Mouse (Mus musculus) retina, adult 2 months (tissue): ENCODE measurements at regions not wholly inside any gene's neighbourhood (a gene's known extent, or its start where the extent isn't known, plus 50 kb on each side); places are given as distances from the start of the nearest gene placed in this dataset.

ENCODE experiments used
- DNase-seq: peaks from one replicate; pipeline ENCODE4 v3.0.0-alpha.2; 2012; ENCODE audit warnings: low read depth, low spot score

- no peak for DNase-seq
These were observed 211.7 kb upstream of the Onecut1 start for GRCm38 (mm10) chr9:74650036-74650435.

GRCm38 (mm10) chr9:74655956-74656355, 205.8 kb upstream of the Onecut1 start:
- no peak for DNase-seq

DNA sequence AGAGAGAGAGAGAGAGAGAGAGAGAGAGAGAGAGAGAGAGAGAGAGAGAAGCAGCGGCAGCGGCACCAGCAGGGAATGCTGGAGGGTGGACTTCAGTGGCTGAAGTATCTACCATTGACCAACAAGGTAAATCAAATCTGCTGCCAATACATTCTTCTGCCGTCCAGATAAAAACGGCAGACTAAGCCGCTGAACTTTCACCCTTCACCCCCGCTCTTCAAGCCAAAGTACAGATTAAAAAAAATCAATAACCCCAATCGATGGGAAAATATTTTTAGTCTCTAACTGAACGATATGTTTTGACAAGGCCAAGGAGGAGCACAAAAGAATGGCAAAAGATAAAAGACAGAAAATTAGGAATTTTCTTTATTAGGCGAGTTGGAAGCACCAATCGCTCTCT, 205.3 kb upstream of the Onecut1 start:
- no peak for DNase-seq

GRCm38 (mm10) chr9:74671356-74671952, 190.3 kb upstream of the Onecut1 start:
- no peak for DNase-seq

GRCm38 (mm10) chr9:74672261-74672660, 189.5 kb upstream of the Onecut1 start:
- DNase-seq = no peak

DNA sequence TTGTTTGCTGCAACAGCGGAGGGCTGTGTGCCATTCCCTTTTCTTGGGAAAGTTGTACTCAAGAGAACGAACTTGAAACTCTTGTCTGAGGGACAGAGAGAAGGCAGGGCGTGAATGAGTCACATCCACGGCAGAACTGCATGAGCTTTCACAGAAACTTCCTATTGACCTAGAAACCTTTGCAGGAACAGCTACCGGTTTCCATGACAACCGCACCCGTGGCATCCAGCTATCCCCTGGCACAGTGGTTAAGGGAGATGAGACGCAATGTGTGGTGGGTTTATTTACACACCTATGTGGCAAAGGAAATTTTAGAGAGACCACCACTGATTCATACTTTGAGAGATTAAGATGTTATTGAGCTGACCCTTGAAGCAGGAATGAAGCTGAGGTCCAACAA, 163.5 kb upstream of the Onecut1 start:
- no peak for DNase-seq

DNA sequence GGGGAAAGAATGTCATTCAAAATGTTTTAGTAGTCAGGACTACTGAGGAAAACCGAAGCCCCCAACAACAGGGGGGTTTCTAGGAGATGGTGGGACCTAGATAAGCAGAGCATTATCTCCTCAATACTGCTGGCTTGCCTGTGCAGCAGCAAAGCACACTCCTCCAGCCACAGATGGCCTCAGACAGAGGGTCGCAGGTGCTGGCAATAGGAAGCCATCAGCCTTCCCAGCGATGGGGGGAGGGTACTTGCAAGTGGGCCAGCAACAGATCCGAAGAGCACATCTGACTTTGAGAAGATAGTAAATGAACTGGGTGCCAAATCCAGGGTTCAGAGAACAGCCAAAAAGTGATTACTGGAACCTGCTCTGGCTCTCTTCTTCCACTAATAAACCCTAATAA, 156.0 kb upstream of the Onecut1 start:
- DNase-seq = no peak

- DNase-seq = no peak
These were observed 154.1 kb upstream of the Onecut1 start for GRCm38 (mm10) chr9:74707608-74708007.

- no peak for DNase-seq
These were observed 150.0 kb upstream of the Onecut1 start for GRCm38 (mm10) chr9:74711698-74712097.

DNA sequence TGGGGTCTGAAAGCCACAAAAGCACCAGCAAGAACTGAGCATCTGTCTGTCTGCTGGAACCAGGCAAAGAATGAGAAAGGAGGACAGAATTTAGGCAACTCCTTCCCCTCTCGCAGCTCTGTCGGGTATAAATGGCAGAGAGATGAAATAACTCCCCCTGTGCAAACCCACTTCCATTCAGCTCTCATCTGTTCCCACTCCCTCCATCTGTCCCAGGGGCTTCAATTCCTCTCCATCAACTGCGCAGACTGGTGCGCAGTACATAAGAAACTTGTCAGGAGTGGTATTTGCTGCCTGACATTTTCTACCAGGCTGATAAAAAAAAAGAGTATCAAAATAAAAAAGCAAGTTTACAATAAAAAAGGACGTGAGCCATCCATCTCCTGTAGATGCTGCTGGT, 129.3 kb upstream of the Onecut1 start:
- no peak for DNase-seq

- DNase-seq = no peak
These were observed 119.8 kb upstream of the Onecut1 start for GRCm38 (mm10) chr9:74741949-74742348.

DNA sequence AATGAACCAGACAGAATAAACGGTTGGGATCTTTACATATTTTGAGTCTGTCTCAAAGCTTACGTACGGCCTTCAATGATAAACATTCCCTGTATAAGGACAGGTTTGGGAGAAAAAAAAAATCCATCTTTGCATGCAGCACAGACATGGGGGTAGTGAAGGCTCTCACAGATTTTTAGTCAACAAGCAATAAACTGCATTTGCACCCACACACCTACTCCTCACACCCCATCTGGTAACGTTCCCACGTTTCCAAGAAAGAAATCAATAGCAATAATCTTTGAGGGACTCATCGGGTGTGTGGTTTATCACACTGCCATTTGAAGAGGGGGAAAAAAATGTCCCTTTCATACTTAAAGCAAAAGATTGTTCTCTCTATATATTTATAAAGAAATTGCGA, 113.8 kb upstream of the Onecut1 start:
- no peak for DNase-seq

DNA sequence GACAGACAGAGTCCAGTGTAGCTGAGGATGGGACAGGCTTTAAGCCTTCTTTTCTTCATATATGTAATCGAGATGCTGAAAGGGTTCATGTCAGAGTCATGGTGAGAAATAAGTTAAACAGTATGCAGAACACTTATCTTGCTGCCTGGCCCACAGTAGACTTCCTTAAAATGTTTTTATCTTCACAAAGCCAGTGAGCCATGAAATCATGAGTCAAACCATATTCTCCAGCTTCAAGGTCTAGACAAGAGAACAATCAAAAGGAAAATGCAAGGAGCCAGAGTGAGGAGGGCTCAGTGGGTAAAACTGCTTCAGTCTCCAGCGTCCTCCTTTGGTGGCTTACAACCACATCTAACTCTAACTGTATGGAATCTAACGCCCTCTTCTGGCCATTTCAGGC, 103.7 kb upstream of the Onecut1 start:
- no peak for DNase-seq

- DNase-seq = no peak
These were observed 102.8 kb upstream of the Onecut1 start for GRCm38 (mm10) chr9:74758876-74759275.

GRCm38 (mm10) chr9:74780419-74780818, 81.3 kb upstream of the Onecut1 start:
- DNase-seq = no peak

DNA sequence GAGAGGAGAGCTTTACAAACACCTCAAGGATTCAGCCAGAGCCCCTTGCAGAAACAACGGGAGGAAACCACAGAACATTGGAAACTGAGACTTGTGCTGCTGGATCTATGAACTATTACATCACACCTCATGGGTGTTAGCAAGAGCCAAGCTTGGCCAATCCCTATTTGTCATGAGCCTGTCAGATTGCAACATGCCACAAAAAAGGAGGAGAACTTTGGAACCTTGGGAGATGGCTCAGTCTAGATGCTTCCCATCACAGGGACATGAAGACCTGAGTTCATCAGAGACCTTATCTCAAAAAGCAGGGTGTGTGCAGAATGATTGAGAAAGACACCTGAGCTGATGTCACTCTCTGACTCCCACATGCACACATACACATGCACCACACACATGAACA, 68.3 kb upstream of the Onecut1 start:
- no peak for DNase-seq

- DNase-seq = no peak
These were observed 65.7 kb upstream of the Onecut1 start for GRCm38 (mm10) chr9:74795994-74796393.

- no peak for DNase-seq
These were observed 64.4 kb upstream of the Onecut1 start for GRCm38 (mm10) chr9:74797272-74797844.

DNA sequence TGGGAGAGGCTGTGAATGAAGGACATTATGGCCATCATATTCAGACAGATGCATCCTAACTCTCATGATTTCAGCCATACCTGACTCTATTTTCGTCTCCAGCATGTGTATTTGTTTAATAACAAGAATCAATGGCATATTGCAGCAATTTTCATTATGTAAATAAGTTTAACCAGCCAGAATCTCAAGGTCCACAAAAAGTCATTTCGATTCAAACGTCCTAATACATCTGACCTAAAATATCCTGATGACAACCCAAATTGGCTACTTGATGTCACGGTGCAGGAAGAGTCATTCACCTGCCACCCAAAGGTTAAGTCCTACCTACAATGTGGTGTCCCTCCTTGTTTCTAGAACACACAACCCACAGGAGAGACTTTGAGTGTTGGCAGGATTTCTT, 60.6 kb upstream of the Onecut1 start:
- DNase-seq = no peak

- DNase-seq = no peak
These were observed 50.3 kb upstream of the Onecut1 start for GRCm38 (mm10) chr9:74811437-74811836.
